Mouse (Mus musculus) spleen, adult 12 weeks (tissue): Measurements from ENCODE around the gene Gfy.

Experiments
- DNase-seq: peaks from one replicate; pipeline ENCODE4 v3.0.0; 2022; ENCODE audit warnings: low spot score

Gfy gene

DNA sequence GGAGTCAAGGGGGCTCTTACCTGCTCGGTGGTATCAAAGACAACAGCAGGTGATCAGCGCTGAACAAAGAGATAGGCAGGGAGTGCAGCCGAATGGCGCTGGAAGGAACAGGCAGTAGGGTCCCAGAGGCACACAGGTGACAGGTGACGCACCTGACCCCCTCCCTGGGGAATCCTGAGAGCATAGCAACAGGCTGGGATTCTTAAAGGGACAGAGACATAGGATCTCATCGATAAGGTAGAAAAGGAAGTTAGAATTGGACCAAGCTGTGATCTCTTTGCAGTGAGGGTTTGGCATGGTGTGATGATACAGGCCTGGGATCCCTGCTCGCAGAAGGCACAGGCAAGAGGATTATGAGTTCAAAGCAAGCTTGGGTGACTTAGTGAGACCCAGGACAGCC is at the start of gene Gfy:
Gene Gfy, minus strand, starts transcription at position 101 of the 400 bp plus-strand sequence.
- DNase-seq: no peak

DNA sequence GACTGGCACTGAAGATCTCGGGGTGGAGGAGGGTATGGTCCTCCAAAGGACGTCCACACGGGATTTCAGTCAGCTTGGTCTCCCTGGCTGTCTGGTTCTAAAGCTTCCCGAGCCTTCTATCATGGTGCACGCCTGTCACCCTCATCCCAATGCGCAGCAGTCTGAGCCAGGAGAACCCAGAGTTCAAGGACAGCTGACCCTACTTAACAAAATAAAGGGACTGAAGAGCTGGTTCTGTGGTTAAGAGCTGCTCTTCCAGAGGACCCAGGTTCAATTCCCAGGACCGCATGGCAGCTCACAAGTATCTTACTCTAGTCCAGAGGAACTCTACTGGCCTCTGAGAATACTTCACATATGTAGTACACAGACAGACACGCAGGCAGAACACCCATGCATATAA is 49.7 kb upstream of the Gfy start:
- no peak for DNase-seq

DNA sequence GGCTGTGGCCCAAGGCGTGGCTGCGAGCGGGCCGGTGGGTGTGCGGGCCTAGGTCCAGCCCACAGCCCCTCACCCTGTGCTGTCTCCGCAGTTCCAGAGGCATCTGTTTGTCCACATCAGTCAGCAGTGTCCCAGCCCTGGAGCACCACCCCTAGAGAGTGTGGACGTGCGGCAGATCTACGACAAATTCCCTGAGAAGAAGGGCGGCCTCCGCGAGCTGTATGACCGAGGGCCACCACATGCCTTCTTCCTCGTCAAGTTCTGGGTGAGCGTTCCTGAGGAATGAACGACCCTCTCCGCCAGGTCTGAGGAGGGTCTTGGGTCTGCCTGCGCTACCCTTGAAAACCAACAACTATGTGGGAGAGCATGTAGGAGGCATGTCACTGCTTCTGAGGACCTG is 49.2 kb upstream of the Gfy start:
- no peak for DNase-seq

DNA sequence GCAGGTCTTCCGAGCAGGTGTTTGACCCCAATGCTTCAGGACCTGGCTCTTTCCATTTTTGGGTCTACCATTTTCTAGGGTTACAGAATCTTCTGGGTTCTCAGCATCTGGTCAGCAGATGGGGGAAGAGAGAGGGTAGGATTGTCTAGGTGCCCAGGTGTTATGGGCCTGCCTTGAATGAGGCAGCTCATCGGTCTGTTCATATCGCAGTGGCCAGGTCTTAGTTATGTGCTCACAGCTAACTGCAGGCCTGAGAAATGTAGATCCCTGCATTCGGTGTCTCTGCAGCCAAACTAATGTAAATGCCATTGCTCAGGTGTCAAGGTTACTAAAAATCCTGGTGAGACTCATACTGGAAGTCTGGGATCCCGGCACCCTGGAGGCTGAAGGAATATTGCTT is 47.1 kb upstream of the Gfy start:
- DNase-seq: no peak

DNA sequence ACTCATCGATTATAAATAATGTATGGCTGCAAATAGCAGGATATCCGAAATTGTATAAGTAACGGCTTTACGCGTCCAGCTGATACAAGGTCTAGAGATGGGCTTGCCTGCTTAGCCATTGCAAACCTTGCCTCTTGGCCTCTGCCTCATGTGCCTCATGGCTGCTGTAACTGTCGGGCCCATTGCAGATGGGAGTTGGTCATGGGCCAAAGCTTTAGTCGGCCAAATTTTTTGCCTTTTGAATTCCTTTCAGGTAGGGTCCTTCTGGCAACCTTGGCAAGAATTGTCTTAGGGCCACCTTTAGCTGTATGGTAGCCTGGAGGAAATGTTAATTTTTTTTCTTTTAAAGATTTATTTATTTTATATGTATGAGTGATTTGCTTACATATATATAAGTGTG is 45.5 kb upstream of the Gfy start:
- no peak for DNase-seq

DNA sequence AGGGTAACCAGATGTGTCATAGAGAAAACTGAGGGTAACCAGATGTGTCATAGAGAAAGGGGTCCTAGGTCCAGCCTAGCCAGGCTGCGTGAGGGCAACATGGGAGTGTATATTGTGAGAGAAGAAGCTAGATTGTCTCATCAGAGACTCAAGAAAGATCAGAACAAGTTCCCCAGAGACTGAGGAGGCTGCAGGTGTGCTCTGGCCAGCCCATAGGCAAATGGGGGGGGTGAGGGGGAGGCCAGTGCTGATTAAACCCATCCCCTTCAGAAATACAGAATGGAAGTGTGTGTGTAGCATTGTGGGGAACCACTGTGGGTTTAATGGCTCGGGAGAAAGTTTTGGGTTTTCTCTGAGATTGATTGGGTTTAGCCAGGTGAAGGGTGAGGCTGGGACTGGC is 42.3 kb upstream of the Gfy start:
- no peak for DNase-seq

DNA sequence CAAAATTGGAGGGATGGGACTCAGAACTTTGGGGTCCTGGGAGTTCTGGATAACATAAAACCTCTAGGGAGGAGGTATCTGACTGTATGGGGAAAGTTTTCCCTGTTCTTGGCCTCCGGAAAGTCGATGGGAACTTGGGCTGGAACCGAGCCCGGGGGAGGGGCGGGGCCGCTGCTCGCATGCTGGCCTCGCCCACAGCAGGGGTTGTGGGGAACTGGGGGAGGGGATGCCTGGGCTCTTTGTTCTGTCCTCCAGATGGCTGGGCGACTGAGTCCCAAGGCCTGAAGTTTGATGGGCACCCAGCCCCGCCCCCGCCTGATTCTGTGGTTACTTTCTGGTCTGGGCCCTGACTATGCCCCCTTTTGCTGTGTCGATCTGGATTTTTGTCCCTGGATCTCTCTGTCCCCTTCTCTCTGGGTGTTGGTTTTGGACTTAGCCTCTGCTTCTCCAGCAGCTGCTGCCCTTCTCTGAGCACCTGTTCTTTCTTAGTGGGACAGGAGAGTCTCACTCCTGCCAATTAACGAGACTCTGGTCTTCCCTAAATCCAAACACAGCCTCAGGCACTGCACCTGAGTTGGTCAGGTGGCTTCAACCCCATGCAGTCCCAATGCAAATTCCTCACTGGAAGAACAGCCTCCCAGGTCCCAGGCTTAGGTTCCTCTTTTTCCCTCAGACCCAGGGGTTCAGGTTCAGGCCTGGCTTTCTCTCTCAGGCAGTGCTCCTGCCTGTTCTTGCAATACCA is 37.2 kb upstream of the Gfy start:
- DNase-seq: no peak

DNA sequence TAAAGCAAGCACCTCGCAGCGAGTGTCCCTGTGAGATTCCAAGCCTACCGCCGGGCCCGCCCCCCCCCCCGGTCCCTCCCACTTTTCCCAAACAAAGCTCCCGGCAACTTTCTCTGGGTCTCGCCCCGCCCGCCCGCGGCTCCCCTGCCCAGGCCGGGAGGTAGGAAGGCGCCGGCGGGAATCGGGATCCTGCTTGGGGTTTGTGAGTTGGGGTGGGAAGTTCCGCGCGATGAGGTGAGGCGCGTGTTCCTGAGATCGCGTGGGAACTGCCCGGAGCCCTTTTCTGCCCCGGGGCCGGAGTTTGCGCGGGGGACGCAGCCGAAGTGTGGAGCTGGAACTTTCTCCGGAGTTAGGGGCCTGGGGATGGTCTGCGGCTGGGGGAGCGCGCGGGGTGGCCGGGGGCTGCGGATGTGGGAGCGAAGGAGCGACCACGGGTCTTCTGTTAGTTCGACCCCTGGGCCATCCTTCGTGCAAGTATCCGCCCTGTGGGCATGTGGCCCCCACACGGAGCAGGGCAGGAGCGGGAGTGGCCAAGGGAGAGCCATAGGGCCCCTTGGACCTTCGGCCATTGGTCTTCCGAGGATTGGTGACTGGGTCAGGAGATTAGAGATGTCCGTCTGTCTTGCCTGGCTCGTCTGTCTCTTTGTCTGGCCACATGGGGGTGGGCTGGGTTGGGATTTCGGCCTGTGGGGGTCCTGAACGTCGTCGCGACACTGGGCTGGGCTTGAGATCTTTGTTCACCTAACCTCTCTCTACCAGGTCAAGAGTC is 36.5 kb upstream of the Gfy start, which contains the start of gene Tead2:
Gene Tead2, plus strand, starts transcription at position 81 of the 769 bp plus-strand sequence.
- no peak for DNase-seq

DNA sequence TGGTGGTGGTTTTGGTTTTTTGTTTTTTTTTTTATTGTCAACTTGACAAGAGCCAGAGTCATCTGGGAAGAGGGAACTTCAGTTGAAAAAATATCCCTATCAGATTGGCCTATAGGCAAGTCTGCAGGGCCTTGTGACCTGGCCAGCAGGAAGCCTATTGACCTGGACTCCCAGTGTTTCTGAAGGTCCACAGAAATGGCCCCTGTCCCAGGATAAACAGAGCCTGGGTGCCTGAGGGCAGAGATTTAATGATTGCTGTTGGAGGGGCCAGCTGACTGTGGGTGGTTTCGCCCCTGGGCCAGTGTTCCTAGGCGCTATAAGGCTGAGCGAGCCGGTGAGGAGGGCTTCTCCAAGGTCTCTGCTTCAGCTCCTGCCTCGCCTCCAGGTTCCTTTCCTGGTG is 34.3 kb upstream of the Gfy start:
- DNase-seq: no peak

DNA sequence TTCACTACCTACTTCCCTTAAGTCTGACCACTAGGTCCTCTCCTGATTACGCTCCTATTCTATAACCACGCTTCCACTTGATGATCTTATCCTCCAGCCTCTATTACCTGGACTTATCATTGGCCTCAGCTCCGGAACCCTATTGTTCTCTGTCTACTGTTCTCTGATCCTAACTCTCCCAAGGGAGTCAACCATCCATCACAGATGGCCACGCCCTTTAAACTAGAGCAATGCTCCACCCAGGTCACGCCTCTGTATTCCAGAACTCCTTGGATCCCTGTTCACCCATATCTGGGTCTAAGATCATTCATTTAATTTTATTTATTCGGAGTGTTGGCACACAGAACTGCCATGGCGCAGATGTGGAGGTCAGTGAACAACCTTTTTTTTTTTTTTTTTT is 33.0 kb upstream of the Gfy start:
- no peak for DNase-seq

DNA sequence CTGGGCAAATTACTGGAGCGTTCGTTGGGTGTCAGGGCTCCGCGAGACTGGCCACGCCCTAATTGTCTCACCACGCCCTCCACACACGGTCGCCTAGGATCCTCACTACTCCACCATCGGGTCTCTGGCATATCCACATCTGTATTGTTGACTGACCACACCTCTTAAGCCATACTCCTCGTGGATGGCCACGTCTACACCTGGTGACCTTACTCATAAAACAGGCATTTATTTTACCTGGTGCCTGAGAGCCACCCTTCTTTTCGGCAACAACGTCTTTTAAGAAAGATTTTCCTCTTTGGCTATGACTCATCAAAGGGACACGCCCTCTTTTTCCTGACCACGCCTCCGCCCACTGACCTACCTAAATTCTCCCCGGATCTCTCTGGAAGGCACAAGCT is 32.5 kb upstream of the Gfy start, which contains the start of gene Dkkl1:
Gene Dkkl1, minus strand, starts transcription at position 297 of the 401 bp plus-strand sequence.
- peak; percentile 26 for DNase-seq

DNA sequence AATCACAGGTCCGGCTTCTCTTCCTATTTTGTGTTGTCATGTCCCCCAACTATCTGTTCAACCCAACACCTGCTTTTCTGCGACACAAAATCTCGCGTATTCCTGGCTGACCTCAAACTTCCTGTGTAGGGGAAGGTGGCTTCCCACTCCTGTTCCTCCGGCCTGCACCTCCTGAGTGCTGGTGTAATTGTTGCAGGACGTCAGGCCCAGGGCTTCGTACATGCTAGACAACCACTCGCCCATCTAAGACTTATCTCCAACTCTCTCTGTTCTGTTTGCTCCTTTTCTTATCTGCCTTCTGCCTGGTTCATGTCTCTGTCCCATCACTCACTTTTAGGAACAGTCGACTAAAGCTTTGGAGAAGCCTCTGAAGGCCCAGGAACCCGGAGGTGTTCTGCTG is 31.7 kb upstream of the Gfy start:
- no peak for DNase-seq

DNA sequence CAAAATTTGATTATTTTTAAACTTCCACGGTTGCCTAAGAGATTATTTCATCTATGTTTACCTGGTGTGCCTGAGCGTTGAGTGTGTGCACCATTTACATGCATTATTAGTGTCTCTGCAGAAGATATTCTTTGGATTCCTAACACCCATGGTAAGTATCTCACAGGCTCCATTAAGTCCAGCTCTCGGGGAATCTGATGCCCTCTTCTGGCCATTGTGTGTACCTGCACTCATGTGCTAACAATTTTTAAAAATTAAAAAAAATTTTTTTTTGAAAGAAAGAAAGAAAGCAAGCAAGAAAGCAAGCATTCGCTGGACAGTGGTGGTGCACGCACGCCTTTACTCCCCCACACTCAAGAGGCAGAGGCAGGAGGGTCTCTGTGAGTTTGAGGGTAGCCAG is 28.9 kb upstream of the Gfy start:
- DNase-seq: no peak

DNA sequence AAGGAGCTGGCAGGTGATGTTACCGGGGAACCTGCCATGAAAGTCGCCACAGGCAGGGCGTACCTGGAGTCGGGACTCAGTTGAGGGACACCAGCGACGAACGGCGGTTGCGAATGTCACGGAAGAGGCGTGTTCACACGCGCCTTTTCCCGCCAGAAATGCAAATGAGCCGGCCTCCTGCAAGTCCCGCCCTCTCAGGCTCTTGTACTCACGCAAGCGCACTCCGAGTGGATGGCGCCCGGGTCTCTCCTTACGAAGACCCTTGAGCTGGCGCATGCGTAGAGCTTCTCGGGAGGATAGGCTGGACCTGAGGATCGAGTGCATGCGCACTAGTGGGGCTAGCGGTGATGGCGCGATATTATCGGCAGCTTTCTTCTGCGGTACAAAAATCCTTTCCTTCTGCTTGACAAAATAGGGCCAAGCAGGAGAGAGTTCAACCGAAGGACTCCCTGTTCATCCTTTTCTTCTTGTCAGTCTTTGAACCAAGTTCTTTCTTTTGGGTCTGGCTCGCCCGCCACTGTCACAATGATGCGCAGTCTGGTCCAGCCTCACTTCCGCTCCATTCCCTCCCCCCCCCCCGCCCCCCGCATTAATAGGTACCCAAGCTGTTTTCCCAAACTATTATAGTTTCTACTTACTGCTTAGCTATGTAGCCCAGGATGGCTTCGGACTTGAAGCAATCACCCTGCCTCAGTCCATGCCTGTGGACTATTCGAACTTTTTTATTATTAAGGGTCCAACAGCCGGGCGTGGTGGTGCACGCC is 25.2 kb upstream of the Gfy start, which contains the start of gene Ccdc155:
Gene Ccdc155, minus strand, starts transcription at position 513 of the 764 bp plus-strand sequence.
- DNase-seq: peak; percentile 73

DNA sequence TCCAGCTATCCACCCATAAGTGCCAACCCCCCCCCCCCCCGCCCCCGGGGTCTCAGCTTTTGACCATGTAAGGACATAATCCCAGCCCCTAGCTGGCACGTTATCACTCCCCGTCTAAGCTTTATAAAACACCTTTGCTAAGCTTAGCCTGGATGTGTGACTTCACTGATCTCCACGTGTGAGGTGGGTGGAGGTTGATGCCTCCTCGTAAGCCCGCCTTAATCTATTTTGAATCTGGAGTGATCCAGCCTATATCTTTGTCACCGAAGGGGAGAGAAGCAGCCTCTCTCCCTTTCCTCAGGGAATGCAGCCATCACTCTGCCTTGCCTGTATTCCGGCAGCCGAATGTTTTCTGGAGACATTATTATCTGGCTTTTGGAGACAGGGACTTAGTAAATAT is 23.3 kb upstream of the Gfy start:
- DNase-seq: no peak

DNA sequence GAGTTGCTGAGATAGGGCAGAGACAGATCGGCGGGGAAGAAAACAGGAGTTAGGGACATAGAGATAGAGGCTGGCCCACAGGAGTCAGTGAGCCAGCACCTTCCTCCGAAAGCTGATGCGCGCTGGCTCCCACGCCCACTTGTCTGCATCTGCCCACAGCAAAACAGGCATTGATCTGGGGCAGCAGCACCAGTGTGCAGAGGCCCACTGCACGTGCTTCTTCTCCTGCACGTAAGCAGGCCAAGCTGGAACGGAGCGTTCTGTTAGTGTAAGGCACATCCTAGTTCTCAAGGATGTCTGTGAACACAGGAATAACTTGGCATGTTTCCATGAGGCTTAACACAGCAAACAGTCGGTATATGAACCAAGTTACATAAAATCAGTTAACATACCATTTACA is 19.6 kb upstream of the Gfy start:
- DNase-seq: no peak

DNA sequence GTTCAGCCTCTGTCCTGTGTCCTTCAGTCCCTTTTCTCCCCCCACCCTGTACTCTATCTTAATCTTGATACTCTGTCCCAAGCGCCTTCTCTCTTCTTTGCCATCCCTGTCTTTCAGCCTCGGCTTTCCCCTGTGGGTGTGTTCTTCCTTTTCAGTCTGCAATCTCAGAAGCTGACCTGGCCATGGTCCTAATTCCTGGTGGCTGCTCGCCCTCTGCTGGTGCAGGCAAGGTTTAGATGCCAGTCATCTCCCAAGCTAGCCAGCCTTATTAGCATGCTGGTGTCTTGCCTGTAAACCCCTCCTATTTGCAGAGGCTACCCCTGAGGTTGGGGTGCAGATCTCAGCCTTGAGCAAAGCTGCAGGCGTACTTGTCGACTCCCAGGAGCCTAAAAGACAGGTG is 19.1 kb upstream of the Gfy start:
- DNase-seq: no peak

DNA sequence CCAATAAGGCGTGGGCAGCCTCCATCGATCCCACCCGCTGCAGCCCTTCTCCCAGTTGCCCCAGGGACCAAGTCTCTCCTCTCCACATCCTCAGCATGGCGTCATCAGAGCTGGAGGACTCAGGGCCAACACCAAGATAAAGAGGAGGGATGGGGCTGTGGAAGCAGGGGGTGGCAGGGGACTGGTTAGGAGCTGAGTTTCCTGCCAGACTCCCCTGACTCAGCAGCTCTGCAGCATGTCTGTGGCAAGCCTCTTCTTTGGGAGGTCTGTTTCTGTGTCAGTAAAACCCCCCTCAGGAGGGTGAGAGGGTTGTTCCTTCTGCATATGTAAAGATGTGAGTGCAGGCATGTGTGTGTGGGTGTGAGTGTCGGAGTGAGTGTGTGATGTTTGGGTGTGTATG is 17.6 kb upstream of the Gfy start:
- no peak for DNase-seq

DNA sequence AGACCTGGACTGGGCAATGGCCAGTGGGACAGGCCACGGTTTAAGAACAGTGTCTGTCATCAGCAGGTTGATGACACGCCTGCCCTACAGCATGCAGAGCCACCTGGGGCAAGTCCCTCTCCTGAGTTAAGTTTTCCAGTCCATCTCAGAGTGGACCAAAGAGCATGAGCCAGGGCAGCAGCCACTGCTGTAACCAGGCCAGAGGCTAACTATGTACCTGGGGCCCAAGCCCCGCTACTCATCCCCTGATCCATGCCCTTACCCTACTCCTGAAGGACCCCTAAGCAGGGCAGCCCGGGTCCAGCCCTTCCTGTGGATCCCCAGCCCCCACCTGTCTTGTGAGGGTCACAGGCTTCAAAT is 16.8 kb upstream of the Gfy start:
- no peak for DNase-seq

DNA sequence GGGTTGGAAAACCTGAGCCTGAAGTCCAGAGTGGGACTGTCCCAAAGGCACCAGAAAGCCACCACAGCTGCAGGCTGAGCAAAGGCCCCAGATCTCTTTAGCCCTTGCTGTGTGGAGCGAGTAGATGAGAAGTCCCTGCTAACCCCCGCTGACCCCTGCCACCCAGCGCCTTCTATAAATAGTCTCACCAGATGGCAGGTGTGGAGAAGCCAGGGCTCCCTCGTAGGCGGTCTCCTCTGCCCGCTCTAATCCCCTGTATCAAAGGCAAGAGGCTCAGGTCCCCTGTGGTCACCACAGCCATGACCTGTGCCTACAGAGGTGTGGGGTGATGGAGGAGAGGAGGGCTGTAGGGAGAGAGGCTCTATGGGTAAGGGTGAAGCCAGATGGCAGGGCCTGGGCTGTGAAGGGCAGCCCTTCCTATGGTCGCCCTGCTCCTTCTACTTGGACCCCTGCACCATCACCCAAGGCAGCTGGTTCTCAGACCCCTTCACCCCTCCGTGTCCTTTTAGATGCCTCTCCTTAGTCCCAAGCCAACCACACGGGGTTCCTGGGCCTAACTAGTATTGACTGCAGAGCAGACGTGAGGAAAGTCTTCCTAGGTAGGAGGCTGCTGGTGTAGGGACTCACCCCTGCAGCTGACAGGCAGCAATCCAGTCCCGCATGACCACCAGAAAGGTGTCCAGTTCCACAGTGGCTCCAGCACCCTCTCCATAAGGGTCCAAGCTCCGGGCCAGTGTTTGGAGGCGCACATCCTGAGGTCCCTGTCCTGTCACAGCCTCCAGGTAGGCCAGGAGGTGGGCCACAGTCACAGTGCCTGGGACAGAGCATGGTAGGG is 16.2 kb upstream of the Gfy start:
- no peak for DNase-seq

DNA sequence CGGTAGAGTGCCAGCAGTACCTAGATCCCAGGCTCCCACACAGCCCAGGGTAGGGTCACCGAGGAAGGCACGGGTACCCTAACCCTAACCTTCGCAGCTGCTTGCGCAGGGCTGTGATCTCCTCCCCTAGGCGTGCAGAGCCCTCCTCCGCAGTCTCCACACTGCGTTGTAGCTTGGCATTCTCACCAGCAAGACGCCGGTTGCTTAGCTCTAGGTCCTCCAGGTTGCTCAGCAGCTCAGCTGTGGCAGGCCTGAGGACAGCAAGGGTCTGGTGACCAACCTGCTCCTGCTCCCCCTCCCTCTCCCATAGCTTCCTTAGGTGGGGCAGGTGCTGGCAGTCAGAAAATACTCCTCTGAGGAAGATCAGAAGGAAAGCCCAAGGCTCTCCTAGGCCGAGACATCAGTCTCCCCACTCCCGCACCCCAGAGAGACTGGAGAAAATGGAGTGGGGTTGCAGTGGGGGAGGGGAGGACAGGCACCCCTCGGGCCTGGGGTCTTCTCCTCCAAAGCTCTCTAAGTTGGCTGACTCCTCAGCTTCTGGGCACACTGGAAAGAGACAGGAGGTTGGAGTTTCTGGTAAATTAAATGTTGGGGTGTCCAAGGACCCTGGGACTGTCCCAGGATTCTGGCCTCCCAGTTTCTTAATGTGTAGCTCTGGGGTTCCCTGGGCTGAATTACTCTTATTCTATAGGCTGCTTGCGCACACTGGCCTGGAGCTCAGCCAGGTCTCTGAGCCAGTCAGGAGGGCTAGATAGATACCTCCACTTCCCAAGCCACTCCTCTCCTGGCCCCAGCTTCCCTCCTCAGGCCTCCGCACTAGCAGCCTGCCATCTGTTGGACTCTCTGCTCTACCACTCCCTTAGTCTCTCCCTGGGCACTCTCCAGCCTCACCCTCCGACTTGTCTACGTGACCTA is 14.8 kb upstream of the Gfy start:
- no peak for DNase-seq
